Mouse (Mus musculus): Measurements from ENCODE around the gene Hspa8.
"Not testable (repeated sequence)": the region's sequence is repeated elsewhere in the genome, so short reads cannot be mapped to it uniquely, and the experiment has no call there.

The Hspa8 gene

GRCm38 (mm10) chr9:40800675-40801612 lies at the start of gene Hspa8:
Hspa8 (plus strand) TSS chr9:40800984.
- DNase-seq (ENCODE audit: low spot score), result peak; percentile 100

GRCm38 (mm10) chr9:40751749-40752148 lies 49.0 kb upstream of the Hspa8 start:
- DNase-seq (ENCODE audit: low spot score), result no peak

GRCm38 (mm10) chr9:40756401-40756800 lies 44.4 kb upstream of the Hspa8 start:
- no peak for DNase-seq (ENCODE audit: low spot score)

- DNase-seq (ENCODE audit: low spot score), result peak; percentile 57
These were observed 43.6 kb upstream of the Hspa8 start for GRCm38 (mm10) chr9:40757105-40757626.

GRCm38 (mm10) chr9:40757685-40758270 lies 43.0 kb upstream of the Hspa8 start:
- peak; percentile 59 for DNase-seq (ENCODE audit: low spot score)

- DNase-seq (ENCODE audit: low spot score), result no peak
These were observed 38.4 kb upstream of the Hspa8 start for GRCm38 (mm10) chr9:40762354-40762753.

GRCm38 (mm10) chr9:40764887-40765580 lies 35.8 kb upstream of the Hspa8 start:
- DNase-seq (ENCODE audit: low spot score), result no peak

- DNase-seq (ENCODE audit: low spot score), result no peak
These were observed 35.2 kb upstream of the Hspa8 start for GRCm38 (mm10) chr9:40765581-40765940.

GRCm38 (mm10) chr9:40766058-40766605 lies 34.7 kb upstream of the Hspa8 start:
- DNase-seq (ENCODE audit: low spot score), result no peak

GRCm38 (mm10) chr9:40767946-40768345 lies 32.8 kb upstream of the Hspa8 start:
- DNase-seq (ENCODE audit: low spot score), result no peak

- DNase-seq (ENCODE audit: low spot score), result no peak
These were observed 28.5 kb upstream of the Hspa8 start for GRCm38 (mm10) chr9:40772246-40772645.

- DNase-seq (ENCODE audit: low spot score), result not testable (repeated sequence)
These were observed 27.6 kb upstream of the Hspa8 start for GRCm38 (mm10) chr9:40773142-40773541.

GRCm38 (mm10) chr9:40773869-40774268 lies 26.9 kb upstream of the Hspa8 start:
- DNase-seq (ENCODE audit: low spot score), result no peak

GRCm38 (mm10) chr9:40776044-40776443 lies 24.7 kb upstream of the Hspa8 start:
- no peak for DNase-seq (ENCODE audit: low spot score)

GRCm38 (mm10) chr9:40776459-40777248 lies 24.1 kb upstream of the Hspa8 start:
- no peak for DNase-seq (ENCODE audit: low spot score)

GRCm38 (mm10) chr9:40780111-40780510 lies 20.7 kb upstream of the Hspa8 start:
- DNase-seq (ENCODE audit: low spot score), result no peak

GRCm38 (mm10) chr9:40780892-40781725 lies 19.7 kb upstream of the Hspa8 start:
- no peak for DNase-seq (ENCODE audit: low spot score)

- peak; percentile 53 for DNase-seq (ENCODE audit: low spot score)
These were observed 18.8 kb upstream of the Hspa8 start for GRCm38 (mm10) chr9:40781726-40782581.

- DNase-seq (ENCODE audit: low spot score), result no peak
These were observed 17.0 kb upstream of the Hspa8 start for GRCm38 (mm10) chr9:40783641-40784373.

Data from ovary, postnatal 36 days (tissue).